Mouse (Mus musculus) CH12.LX (cell line): ENCODE results near the gene Tbc1d7.

Experiments
- CHD1 ChIP-seq: IDR thresholded peaks from 2 replicates; pipeline ENCODE4 v1.6.1; 2012; ENCODE audit warnings: low read depth, low read length, improper control_type of control experiment, inconsistent platforms
- CTCF ChIP-seq, 2 experiments: IDR thresholded peaks in 1 of 2; conservative IDR thresholded peaks in 1 of 2; 2 replicates each; pipeline ENCODE4 v1.5.1; 2011 to 2012; ENCODE audit warnings: low read depth in 2 of 2, low read length in 2 of 2, improper control_type of control experiment in 1 of 2, inconsistent platforms in 1 of 2, mild to moderate bottlenecking in 1 of 2, moderate library complexity in 1 of 2
- ELF1 ChIP-seq: IDR thresholded peaks from 2 replicates; pipeline ENCODE4 v1.6.1; 2014; ENCODE audit warnings: low read depth, mild to moderate bottlenecking, inconsistent platforms, low read length, improper control_type of control experiment
- ETS1 ChIP-seq: conservative IDR thresholded peaks from 2 replicates; pipeline ENCODE4 v1.6.1; 2012; ENCODE audit warnings: low read depth, mild to moderate bottlenecking, inconsistent platforms, low read length, improper control_type of control experiment, moderate library complexity
- MXI1 ChIP-seq: IDR thresholded peaks from 2 replicates; pipeline ENCODE4 v1.6.1; 2011; ENCODE audit warnings: mild to moderate bottlenecking, low read depth, low read length, improper control_type of control experiment
- NRF1 ChIP-seq: IDR thresholded peaks from 2 replicates; pipeline ENCODE4 v1.6.1; 2014; ENCODE audit warnings: low read depth, mild to moderate bottlenecking, inconsistent platforms, low read length, improper control_type of control experiment, moderate library complexity
- POLR2A ChIP-seq: IDR thresholded peaks from 2 replicates; pipeline ENCODE4 v1.6.1; 2011; ENCODE audit warnings: low read depth, mild to moderate bottlenecking, improper control_type of control experiment, low read length
- POLR2AphosphoS2 ChIP-seq: IDR thresholded peaks from 2 replicates; pipeline ENCODE4 v1.6.1; 2011; ENCODE audit warnings: low read depth, low read length, improper control_type of control experiment
- SMC3 ChIP-seq: IDR thresholded peaks from 2 replicates; pipeline ENCODE4 v1.6.1; 2011; ENCODE audit warnings: low read depth, low read length, improper control_type of control experiment
- TBP ChIP-seq: conservative IDR thresholded peaks from 2 replicates; pipeline ENCODE4 v1.6.1; 2011; ENCODE audit warnings: low read depth, low read length, improper control_type of control experiment
- TCF12 ChIP-seq: IDR thresholded peaks from 2 replicates; pipeline ENCODE4 v1.6.1; 2014; ENCODE audit warnings: low read depth, mild to moderate bottlenecking, inconsistent platforms, low read length, improper control_type of control experiment

DNA sequence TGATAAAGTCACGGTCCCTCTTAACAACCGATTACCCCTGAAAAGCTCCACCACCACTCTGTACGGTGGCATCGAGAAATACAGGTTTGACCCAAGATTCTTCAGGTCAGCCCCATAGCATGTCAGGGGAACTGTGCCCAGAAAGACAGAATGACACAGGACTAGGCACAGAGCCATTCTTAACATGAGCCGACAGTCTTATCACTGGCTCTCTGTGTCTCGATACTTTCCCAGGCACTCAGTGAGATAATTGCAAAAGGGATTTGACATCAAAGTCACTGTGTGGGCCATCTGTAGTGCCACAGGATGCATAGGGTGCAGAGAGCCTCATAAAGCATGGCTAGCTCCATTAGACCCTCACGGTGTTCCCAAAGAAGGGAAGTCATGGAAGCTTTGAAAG, 37.9 kb downstream of the Tbc1d7 start:
- TF ChIP-seq POLR2A: no peak
- no peak for TF ChIP-seq MXI1
- TF ChIP-seq CTCF (conservative IDR thresholded peaks at IDR 0.05 in 1 of 2, IDR thresholded peaks at IDR 0.05 in 1 of 2; ENCODE audit: low read depth in 2 of 2, low read length in 2 of 2): no peak
- no peak for TF ChIP-seq ETS1
- no peak for TF ChIP-seq NRF1
- no peak for TF ChIP-seq CHD1
- no peak for TF ChIP-seq TCF12
- TF ChIP-seq SMC3: no peak
- no peak for TF ChIP-seq POLR2AphosphoS2
- TF ChIP-seq TBP: no peak
- TF ChIP-seq ELF1: no peak
